Mouse (Mus musculus) kidney, embryonic 14.5 days (tissue): ENCODE results near the gene Tspan4. TPM values are rescaled to one million over a fixed set of nuclear protein-coding genes. Genes with fewer than 3 reads are reported as not detected.

Experiments
- ATAC-seq: fragments of 200-750 bp; cut with Nextera tagmentation; 2 replicates; pipeline ENCODE4 v1.8.0; 2017; ENCODE audit warnings: moderate number of reproducible peaks, mild to moderate bottlenecking, moderate TSS enrichment, moderate library complexity; ENCODE audit not compliant: low FRiP score, low TSS enrichment
- H3K27ac ChIP-seq: fragments of 300-500 bp; sonication (generic); 2 replicates; pipeline ENCODE4 v1.5.1; 2014; ENCODE audit warnings: low read depth, mild to moderate bottlenecking, low read length, moderate library complexity, mixed read lengths
- H3K27me3 ChIP-seq: fragments of 300-500 bp; sonication (generic); 2 replicates; pipeline ENCODE4 v1.6.1; 2014; ENCODE audit warnings: mild to moderate bottlenecking, low read length; ENCODE audit not compliant: control insufficient read depth, insufficient read depth
- H3K36me3 ChIP-seq: fragments of 300-500 bp; sonication (generic); 2 replicates; pipeline ENCODE4 v1.6.1; 2014; ENCODE audit warnings: low read length, mixed read lengths; ENCODE audit not compliant: control insufficient read depth, insufficient read depth
- H3K4me1 ChIP-seq: fragments of 300-500 bp; sonication (generic); 2 replicates; pipeline ENCODE4 v1.6.1; 2014; ENCODE audit warnings: low read length, mixed read lengths; ENCODE audit not compliant: control insufficient read depth, insufficient read depth
- H3K4me2 ChIP-seq: fragments of 300-500 bp; sonication (generic); replicated peaks from 2 replicates; pipeline ENCODE4 v1.6.1; 2014; ENCODE audit warnings: low read depth, mild to moderate bottlenecking, low read length
- H3K4me3 ChIP-seq: fragments of 300-500 bp; sonication (generic); 2 replicates; pipeline ENCODE4 v1.5.1; 2014; ENCODE audit warnings: mild to moderate bottlenecking, low read length
- H3K9ac ChIP-seq: fragments of 300-500 bp; sonication (generic); 2 replicates; pipeline ENCODE4 v1.6.1; 2014; ENCODE audit warnings: low read depth, mild to moderate bottlenecking, low read length, moderate library complexity
- H3K9me3 ChIP-seq: fragments of 300-500 bp; sonication (generic); 2 replicates; pipeline ENCODE4 v1.6.1; 2016; ENCODE audit warnings: low read length; ENCODE audit not compliant: control insufficient read depth
- WGBS: fragments of 180-500 bp; shearing (Covaris S2); extraction: QIAGEN DNeasy Blood & Tissue Kit; methylation state at CpG from one replicate; pipeline ENCODE4 v1.1.7; 2014; 5-methylcytosine and 5-hydroxymethylcytosine counted together
- polyA plus RNA-seq: library from polyadenylated mRNA; unstranded; fragments of >200 nt; fragmentation: Nextera tagmentation; extraction: Ambion mirVana; gene quantifications from 2 replicates; pipeline ENCODE4 v1.2.1, GENCODE M21; 2014

Tspan4 gene
- polyA plus RNA-seq, 1 experiment from 2014 or later = 90.2 TPM

DNA sequence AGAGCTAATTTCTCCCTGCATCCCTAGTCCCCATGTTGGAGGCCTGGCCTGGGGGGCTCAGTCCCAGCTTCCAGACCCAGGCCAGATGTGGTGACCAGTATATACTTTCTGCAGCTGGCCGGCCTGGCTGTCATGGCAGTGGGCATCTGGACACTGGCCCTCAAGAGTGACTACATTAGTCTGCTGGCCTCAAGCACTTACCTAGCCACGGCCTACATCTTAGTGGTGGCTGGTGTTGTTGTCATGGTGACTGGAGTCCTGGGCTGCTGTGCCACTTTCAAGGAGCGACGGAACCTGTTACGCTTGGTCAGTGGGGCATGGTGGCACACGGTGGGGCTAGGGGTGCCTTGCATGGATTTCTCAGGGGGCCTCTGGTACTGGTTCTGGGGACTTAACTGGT, 5.7 kb upstream of the Tspan4 start:
- ATAC-seq = no peak
- peak overlapping the region; percentile 57; the same call in 1 of the 2 replicates for H3K4me3 ChIP-seq
- peaks cover 49% of the 10 kb centered on the region for H3K4me1 ChIP-seq
- peak overlapping the region; percentile 52 for H3K4me2 ChIP-seq
- H3K9ac ChIP-seq = peak overlapping the region; percentile 71; the same call in 1 of the 2 replicates
- H3K27me3 ChIP-seq = peaks cover 14% of the 10 kb centered on the region
- peak overlapping the region; percentile 87 for H3K27ac ChIP-seq
- WGBS = 54% methylated on average over 6 of the region's 6 CpGs
- H3K36me3 ChIP-seq = peaks cover 36% of the 10 kb centered on the region
- H3K9me3 ChIP-seq = no peaks in the 10 kb centered on the region

DNA sequence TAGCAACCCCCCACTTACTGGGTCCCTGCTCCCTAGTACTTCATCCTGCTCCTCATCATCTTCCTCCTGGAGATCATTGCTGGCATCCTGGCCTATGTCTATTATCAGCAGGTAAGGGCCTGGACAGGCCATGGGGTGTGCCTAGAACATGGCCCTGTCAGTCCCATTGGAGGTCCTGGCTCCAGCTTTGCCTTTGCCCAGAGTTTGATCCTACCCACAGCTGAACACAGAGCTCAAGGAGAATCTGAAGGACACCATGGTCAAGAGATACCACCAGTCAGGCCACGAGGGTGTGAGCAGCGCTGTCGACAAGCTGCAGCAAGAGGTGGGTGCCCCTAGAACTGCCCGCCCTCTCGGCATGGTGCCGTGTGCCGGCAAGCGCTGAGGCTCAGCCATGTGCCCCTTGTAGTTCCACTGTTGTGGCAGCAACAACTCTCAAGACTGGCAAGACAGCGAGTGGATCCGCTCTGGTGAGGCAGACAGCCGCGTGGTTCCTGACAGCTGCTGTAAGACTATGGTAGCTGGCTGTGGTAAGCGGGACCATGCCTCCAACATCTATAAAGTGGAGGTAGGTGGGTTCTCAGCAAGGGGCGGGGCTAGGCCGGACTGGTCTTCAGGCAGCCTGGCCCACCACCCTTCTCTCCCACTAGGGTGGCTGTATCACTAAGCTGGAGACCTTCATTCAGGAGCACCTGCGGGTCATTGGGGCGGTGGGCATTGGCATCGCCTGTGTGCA, 5.0 kb upstream of the Tspan4 start:
- peak overlapping the region; percentile 52 for H3K4me2 ChIP-seq
- H3K27me3 ChIP-seq = peaks cover 8% of the 10 kb centered on the region; the same call in 1 of the 2 replicates
- peak overlapping the region; percentile 57; the same call in 1 of the 2 replicates for H3K4me3 ChIP-seq
- ATAC-seq = no peak
- H3K36me3 ChIP-seq = peaks cover 36% of the 10 kb centered on the region
- no peak overlapping the region; the same call in 1 of the 2 replicates for H3K9ac ChIP-seq
- peaks cover 43% of the 10 kb centered on the region for H3K4me1 ChIP-seq
- WGBS = 91% methylated on average over 18 of the region's 18 CpGs
- H3K9me3 ChIP-seq = no peaks in the 10 kb centered on the region
- peak overlapping the region; percentile 87; the same call in 1 of the 2 replicates for H3K27ac ChIP-seq

DNA sequence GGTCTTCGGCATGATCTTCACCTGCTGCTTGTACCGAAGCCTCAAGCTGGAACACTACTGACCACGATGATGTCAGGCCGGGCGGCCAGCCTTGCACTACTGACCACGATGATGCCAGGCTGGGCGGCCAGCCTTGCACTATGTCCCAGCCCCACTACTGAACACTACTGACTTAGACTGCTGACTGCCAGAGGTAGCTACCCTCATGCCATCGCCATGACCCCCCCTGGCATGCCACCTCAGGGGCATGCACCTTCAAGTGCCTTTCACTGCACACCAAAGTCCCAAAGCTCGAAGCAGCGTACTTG, 4.4 kb upstream of the Tspan4 start:
- peaks cover 38% of the 10 kb centered on the region for H3K4me1 ChIP-seq

DNA sequence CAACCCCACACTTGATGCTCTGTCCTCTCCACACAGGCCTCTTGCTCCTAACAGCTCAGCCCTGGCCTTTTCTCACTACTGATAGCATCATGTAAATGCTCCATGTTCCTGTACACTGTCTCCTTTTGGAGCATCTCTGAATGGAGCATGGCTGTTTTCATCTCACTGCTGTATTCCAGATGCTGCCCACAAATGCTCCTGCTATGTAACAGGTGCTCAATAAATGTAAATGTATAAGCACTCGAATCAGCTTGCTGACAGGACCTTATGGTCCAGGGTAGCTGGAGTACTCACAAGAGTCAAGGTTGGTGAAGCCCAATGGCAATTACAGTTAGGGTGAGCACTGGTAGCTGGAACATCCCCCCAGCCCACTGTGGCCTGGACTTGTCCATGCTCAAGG, 3.8 kb upstream of the Tspan4 start:
- Histone ChIP-seq H3K9me3 (no peaks in the 10 kb centered on the region), H3K27me3 (0 out of 2 replicates have a peak, but pooled peaks cover 4% of the 10 kb centered on the region), H3K4me1 (peaks cover 43% of the 10 kb centered on the region), H3K4me2 (no peak overlapping the region), H3K4me3 (no peak overlapping the region), H3K9ac (no peak overlapping the region), H3K36me3 (peaks cover 36% of the 10 kb centered on the region), H3K27ac (no peak overlapping the region)
- 92% methylated on average over 1 of the region's 1 CpGs for WGBS
- ATAC-seq = no peak

More for the DNA sequence above, 4.4 kb upstream of the Tspan4 start:
- Histone ChIP-seq H3K4me3 (no peak overlapping the region), H3K9ac (no peak overlapping the region), H3K27me3 (peaks cover 4% of the 10 kb centered on the region; the same call in 1 of the 2 replicates), H3K36me3 (peaks cover 36% of the 10 kb centered on the region), H3K27ac (no peak overlapping the region), H3K9me3 (no peaks in the 10 kb centered on the region), H3K4me2 (no peak overlapping the region)
- 95% methylated on average over 10 of the region's 10 CpGs for WGBS
- ATAC-seq = no peak

DNA sequence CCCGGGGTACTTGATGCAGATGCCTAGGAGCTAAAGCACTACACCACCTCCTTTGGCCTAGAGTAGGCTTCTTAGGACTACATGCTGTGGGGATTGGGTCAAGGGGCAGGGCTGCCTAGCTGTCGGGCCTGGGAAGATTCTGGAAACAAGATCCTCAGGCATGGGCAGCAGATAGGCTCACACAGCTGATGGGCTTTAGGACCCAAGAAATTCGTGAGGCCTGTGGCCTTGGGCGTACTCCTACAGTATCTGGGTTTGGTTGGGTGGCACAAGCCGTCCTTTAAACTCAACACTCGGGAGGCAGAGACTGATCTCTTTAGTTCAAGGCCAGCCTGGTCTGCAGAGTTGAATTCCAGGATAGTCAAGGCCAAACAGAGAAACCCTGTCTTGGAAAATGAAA, 2.8 kb upstream of the Tspan4 start:
- no peak for ATAC-seq

GRCm38 (mm10) chr7:141472763-141473162, 2.3 kb upstream of the Tspan4 start:
- no peaks in the 10 kb centered on the region for H3K27me3 ChIP-seq
- H3K4me3 ChIP-seq = no peak overlapping the region
- WGBS = 84% methylated on average over 6 of the region's 6 CpGs
- no peak for ATAC-seq
- H3K36me3 ChIP-seq = peaks cover 36% of the 10 kb centered on the region
- peaks cover 52% of the 10 kb centered on the region for H3K4me1 ChIP-seq
- peak overlapping the region; percentile 23; the same call in 1 of the 2 replicates for H3K9ac ChIP-seq
- H3K4me2 ChIP-seq = no peak overlapping the region
- H3K27ac ChIP-seq = no peak overlapping the region
- H3K9me3 ChIP-seq = no peaks in the 10 kb centered on the region

More for the DNA sequence above, 2.8 kb upstream of the Tspan4 start:
- peaks cover 36% of the 10 kb centered on the region for H3K36me3 ChIP-seq
- H3K4me1 ChIP-seq = peaks cover 47% of the 10 kb centered on the region
- 84% methylated on average over 6 of the region's 6 CpGs for WGBS
- no peak overlapping the region for H3K27ac ChIP-seq
- H3K27me3 ChIP-seq = no peaks in the 10 kb centered on the region
- no peaks in the 10 kb centered on the region for H3K9me3 ChIP-seq
- no peak overlapping the region for H3K4me2 ChIP-seq
- peak overlapping the region; percentile 12; the same call in 1 of the 2 replicates for H3K9ac ChIP-seq
- no peak overlapping the region for H3K4me3 ChIP-seq

- Histone ChIP-seq H3K4me3 (peak overlapping the region; percentile 85), H3K27ac (no peak overlapping the region), H3K9ac (peak overlapping the region; percentile 87), H3K9me3 (no peaks in the 10 kb centered on the region), H3K4me1 (peaks cover 48% of the 10 kb centered on the region), H3K27me3 (no peaks in the 10 kb centered on the region), H3K4me2 (peak overlapping the region; percentile 90), H3K36me3 (peaks cover 36% of the 10 kb centered on the region)
- ATAC-seq = no peak
- WGBS = 8% methylated on average over 5 of the region's 5 CpGs
Measured at GRCm38 (mm10) chr7:141474160-141474559, 880 bp upstream of the Tspan4 start.

DNA sequence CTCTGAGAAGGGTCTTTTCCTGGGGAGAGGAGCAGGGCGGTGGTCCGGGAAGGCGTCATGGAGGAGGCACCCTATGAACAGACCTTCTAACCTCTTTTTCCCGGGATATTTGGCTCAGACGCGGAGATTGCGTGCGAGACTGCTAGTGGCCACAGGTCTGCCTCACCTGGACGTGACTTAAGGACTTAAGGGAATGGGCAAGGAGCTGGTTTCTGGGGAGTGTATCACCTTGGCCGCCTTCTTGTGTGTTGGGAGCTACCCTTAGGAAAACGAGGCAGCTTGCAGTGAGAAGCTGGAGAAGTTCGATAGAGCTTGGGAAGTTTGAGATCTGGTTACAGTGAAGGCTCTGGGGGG, 742 bp downstream of the Tspan4 start:
- ATAC-seq = no peak
- peaks cover 40% of the 10 kb centered on the region for H3K4me1 ChIP-seq

DNA sequence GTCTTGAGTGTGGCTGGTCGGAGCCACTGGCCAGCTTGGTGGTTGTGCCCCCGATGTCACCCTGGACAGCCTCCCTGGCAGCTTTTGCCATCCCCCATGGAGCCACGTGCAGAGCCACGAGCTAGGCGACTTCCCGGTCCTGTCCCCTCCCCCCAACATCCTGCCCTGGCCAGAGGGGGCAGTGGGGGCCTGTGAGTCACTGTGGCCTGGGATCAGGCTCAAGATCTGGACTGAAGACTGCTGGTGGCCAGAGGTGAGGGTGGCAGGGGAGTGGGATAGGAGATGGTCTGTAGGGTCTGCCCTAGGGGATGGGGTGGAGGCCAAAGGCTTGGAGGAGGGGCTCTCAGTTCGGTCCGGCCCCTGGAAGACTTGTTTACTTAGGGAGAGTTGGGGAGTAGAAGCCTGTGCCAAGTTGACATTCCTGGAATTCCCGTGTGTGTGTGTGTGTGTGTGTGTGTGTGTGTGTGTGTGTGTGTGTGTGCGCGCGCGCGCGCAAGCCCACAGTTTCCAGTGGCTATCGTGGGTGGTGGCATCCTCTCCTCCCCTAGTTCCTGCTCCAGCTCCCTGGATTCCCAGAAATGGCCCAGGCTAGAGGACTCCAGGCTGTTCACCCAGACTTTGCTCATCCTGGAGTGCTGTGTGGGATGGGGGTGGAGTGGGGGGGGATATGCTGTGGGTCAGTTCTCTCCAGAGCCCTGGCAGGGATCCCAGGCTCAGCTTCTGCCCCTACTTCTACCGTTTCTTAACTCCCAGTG, 1.4 kb downstream of the Tspan4 start:
- WGBS = 3% methylated on average over 10 of the region's 17 CpGs
- Histone ChIP-seq H3K4me3 (peak overlapping the region; percentile 85), H3K27me3 (no peaks in the 10 kb centered on the region), H3K36me3 (peaks cover 14% of the 10 kb centered on the region), H3K9me3 (no peaks in the 10 kb centered on the region), H3K27ac (peak overlapping the region; percentile 95), H3K4me2 (peak overlapping the region; percentile 90), H3K4me1 (peaks cover 45% of the 10 kb centered on the region), H3K9ac (peak overlapping the region; percentile 87)
- ATAC-seq = peak; percentile 70

More for the DNA sequence above, 742 bp downstream of the Tspan4 start:
- peak overlapping the region; percentile 85 for H3K4me3 ChIP-seq
- H3K9ac ChIP-seq = peak overlapping the region; percentile 87
- peak overlapping the region; percentile 95 for H3K27ac ChIP-seq
- no peaks in the 10 kb centered on the region for H3K27me3 ChIP-seq
- peak overlapping the region; percentile 90 for H3K4me2 ChIP-seq
- no peaks in the 10 kb centered on the region for H3K9me3 ChIP-seq
- H3K36me3 ChIP-seq = peaks cover 20% of the 10 kb centered on the region
- WGBS = 3% methylated on average over 12 of the region's 12 CpGs
